In genomic region chr17:93203076-93204031, GRCm38 (mm10) we compare ENCODE assay signal across 8 mouse cellular contexts. TPM values are rescaled to one million over a fixed set of nuclear protein-coding genes. Genes with fewer than 3 reads are reported as not detected.
DNase-seq lines count a peak whose midpoint lies in the region; ATAC-seq lines count a peak whose summit lies in the region.

No protein-coding gene starts in this region.

- peak overlapping the region; percentile 33 for H3K4me3 ChIP-seq in embryonic facial prominence, embryonic 15.5 days (replicated peaks)

- under 1% methylated on average over 34 of the region's 34 CpGs for WGBS in embryonic facial prominence, embryonic 15.5 days

- intact Hi-C loops in left cerebral cortex, postnatal 36 days (cut with DNase I), result no loop called here

- no peaks in the 10 kb centered on the region for H3K9me3 ChIP-seq in embryonic facial prominence, embryonic 15.5 days (replicated peaks)

- peaks cover 27% of the 10 kb centered on the region for H3K4me1 ChIP-seq in embryonic facial prominence, embryonic 15.5 days

- no peak overlapping the region for H3K27ac ChIP-seq in embryonic facial prominence, embryonic 15.5 days (replicated peaks)

- peak overlapping the region; percentile 57 for H3K4me2 ChIP-seq in embryonic facial prominence, embryonic 15.5 days (replicated peaks)

- DNase-seq in layer of hippocampus, postnatal 10 days (ENCODE audit: low spot score in 2 of 2), result peak; percentile 19 to 36
- DNase-seq in layer of hippocampus, adult 9-11 months, result no peak
- DNase-seq in left cerebral cortex, postnatal 36 days (ENCODE audit: low spot score in 2 of 2), result peak; percentile 30 to 51
- peak; percentile 9 for DNase-seq in right cerebral cortex, adult 18-20 months
- DNase-seq in urinary bladder, postnatal 10 days (ENCODE audit: low spot score), result no peak
- no peak for DNase-seq in thymus, postnatal 0 days (ENCODE audit: low spot score)
- no peak for DNase-seq in adrenal gland, adult 18-20 months (ENCODE audit: low spot score in 2 of 2)

- no peak overlapping the region for H3K9ac ChIP-seq in embryonic facial prominence, embryonic 15.5 days

- peaks cover 67% of the 10 kb centered on the region for H3K27me3 ChIP-seq in embryonic facial prominence, embryonic 15.5 days

- no peaks in the 10 kb centered on the region for H3K36me3 ChIP-seq in embryonic facial prominence, embryonic 15.5 days

- ATAC-seq in embryonic facial prominence, embryonic 15.5 days (ENCODE audit: insufficient number of reproducible peaks, low FRiP score, low TSS enrichment, low read depth), result no peak

RNA-seq across cellular contexts. Expression of gene Adcyap1, which starts 4.5 kb away (rescaled TPM):
- total RNA-seq in layer of hippocampus, postnatal 10 days (2021), result 10 to 100 TPM; 13.8 to 21.3 TPM
- 1.00 and 1.0 TPM in 2 replicates for polyA plus RNA-seq in embryonic facial prominence, embryonic 15.5 days (2015; fragmentation: Nextera tagmentation; extraction: Ambion mirVana)
- 10 to 100 TPM; 32.7 to 44.1 TPM for total RNA-seq in left cerebral cortex, postnatal 36 days (2021)
- polyA plus RNA-seq in thymus, postnatal 0 days (2015; fragmentation: Nextera tagmentation; extraction: Ambion mirVana), result 0.26 and 0.33 TPM in 2 replicates
- under 1 TPM in 1 of 2 experiments, not detected in 1; 0.96 TPM for total RNA-seq in adrenal gland, adult 18-20 months (2021)

Comparison
In these comparisons a context has a peak if more than half of its experiments do, and no peak if none do; other contexts are left out.
1. DNase-seq: peak in layer of hippocampus, postnatal 10 days (2 of 2), left cerebral cortex, postnatal 36 days (2 of 2) and right cerebral cortex, adult 18-20 months (single experiment); none in layer of hippocampus, adult 9-11 months (single experiment), urinary bladder, postnatal 10 days (single experiment), thymus, postnatal 0 days (single experiment) and adrenal gland, adult 18-20 months (0 of 2).
2. RNA of gene Adcyap1, which starts 4.5 kb away (total RNA-seq): 32.7 to 44.1 TPM in left cerebral cortex, postnatal 36 days and 13.8 to 21.3 TPM in layer of hippocampus, postnatal 10 days; 0.96 TPM in adrenal gland, adult 18-20 months; every median in the first group is over 4 times any median in the second.